Mouse (Mus musculus) C2C12 (cell line): ENCODE measurements around the gene Tnks1bp1.

Experiments
- CTCF ChIP-seq: IDR thresholded peaks from one replicate; pipeline ENCODE4 v1.5.1; 2011; ENCODE audit not compliant: control insufficient read depth, insufficient read depth, insufficient read length
- MAX ChIP-seq: IDR thresholded peaks from one replicate; pipeline ENCODE4 v1.6.1; 2011; ENCODE audit warnings: mild to moderate bottlenecking, control low read depth
- MYOD1 ChIP-seq: IDR thresholded peaks from one replicate; pipeline ENCODE4 v1.6.1; 2011; ENCODE audit warnings: low read depth; ENCODE audit not compliant: control insufficient read depth, insufficient read length
- MYOG ChIP-seq: IDR thresholded peaks from one replicate; pipeline ENCODE4 v1.6.1; 2011; ENCODE audit not compliant: control insufficient read depth, insufficient read length; ENCODE audit errors: extremely low read depth
- USF1 ChIP-seq: IDR thresholded peaks from one replicate; pipeline ENCODE4 v1.6.1; 2011; ENCODE audit warnings: low read depth, mild to moderate bottlenecking, control low read depth, moderate library complexity

DNA sequence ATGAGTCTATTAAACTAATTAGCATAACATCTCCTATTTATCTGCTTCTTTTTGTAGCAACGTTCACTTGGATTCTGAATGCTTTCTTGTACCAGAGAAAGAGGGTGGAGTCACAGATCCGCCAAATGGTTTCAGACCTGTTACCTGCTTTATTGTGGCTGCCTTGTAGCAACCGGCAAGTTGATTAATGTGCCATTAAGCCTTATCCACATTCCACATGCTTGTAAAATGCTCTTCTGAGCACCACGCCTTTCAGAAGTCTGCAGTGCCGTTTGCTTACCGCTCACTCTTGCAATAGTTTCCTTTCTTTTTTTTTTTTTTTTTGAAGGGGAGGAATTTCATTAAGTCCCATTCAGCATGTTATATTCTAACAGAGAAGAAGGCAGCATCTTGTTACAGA is 17.9 kb upstream of the Tnks1bp1 start:
- TF ChIP-seq USF1 (no peak), CTCF (no peak), MYOG (no peak), MYOD1 (no peak), MAX (no peak)
